Mouse (Mus musculus) c-Kit-negative CD71-positive TER-119-positive erythroid progenitor cells, embryonic 14.5 days (primary cell): ENCODE measurements around the gene Vmn2r75.
"Not testable (repeated sequence)": the region's sequence is repeated elsewhere in the genome, so short reads cannot be mapped to it uniquely, and the experiment has no call there.

Source experiments
- DNase-seq: peaks from one replicate; pipeline ENCODE4 v3.0.0-alpha.2; 2013; ENCODE audit warnings: low read depth, low spot score

The Vmn2r75 gene

DNA sequence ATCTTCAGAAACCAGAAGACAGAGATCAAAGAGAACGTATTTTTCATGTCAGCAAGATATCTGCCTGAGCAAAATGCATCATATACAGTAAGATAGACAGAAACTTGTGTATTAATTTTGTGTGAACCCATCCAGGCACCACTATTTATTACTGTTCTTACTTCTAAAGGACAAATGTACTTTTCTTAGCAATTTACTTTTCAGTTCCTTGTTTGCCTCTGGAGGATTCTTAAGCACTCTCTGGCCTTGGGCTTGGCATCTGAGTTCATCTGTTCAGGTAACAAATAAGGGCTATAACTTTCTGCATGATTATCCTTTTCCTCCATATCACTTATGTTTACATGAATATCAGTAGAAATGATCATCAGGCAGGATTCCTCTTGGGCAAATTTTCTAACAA lies at the start of gene Vmn2r75:
Vmn2r75 (minus strand) TSS at position 101 of the 400 bp plus-strand sequence.
- DNase-seq: not testable (repeated sequence)

DNA sequence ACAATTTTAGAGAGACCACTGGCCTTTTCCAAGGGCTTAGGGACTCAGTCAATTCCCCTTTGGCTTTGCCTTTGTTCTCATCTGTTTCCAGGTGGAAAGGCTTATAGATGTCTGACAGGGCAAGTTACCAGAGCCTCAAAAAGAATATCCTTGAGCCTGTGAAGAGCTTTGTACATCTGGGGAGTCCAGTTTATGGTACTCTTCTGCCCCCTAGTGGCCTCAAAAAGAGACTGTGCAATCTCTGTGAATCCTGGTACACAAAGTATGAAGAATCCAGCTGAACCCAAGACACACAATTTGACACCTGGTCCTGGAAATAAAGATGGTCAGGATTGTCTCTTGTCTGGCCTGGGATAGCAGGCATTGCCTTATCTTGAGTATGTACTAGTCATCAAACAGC lies 39.8 kb upstream of the Vmn2r75 start:
- DNase-seq: no peak
